Mouse (Mus musculus): ENCODE measurements around the gene Aco2. TPM values are rescaled to one million over a fixed set of nuclear protein-coding genes. Genes with fewer than 3 reads are reported as not detected.

Gene Aco2
- 184 and 185 TPM in 2 replicates for polyA plus RNA-seq (2016; fragmentation: Nextera tagmentation; extraction: Ambion mirVana)

- H3K4me1 ChIP-seq: peaks cover 23% of the 10 kb centered on the region
- H3K9ac ChIP-seq: peak within 1 kb of the TSS; percentile 83
- H3K27me3 ChIP-seq: no peaks in the 10 kb centered on the region
- ATAC-seq (ENCODE audit: low FRiP score): peak; percentile 88
- H3K4me3 ChIP-seq (replicated peaks): peak within 1 kb of the TSS; percentile 94
- no peaks in the 10 kb centered on the region for H3K9me3 ChIP-seq
- H3K27ac ChIP-seq: peak within 1 kb of the TSS; percentile 98
- peaks cover 31% of the 10 kb centered on the region for H3K36me3 ChIP-seq (replicated peaks)
- H3K4me2 ChIP-seq: peak within 1 kb of the TSS; percentile 91
- WGBS: under 1% methylated on average over 53 of the region's 53 CpGs
Observed at GRCm38 (mm10) chr15:81872262-81873136, at the start of gene Aco2. Gene Aco2 (plus strand): TSS chr15:81872309.

DNA sequence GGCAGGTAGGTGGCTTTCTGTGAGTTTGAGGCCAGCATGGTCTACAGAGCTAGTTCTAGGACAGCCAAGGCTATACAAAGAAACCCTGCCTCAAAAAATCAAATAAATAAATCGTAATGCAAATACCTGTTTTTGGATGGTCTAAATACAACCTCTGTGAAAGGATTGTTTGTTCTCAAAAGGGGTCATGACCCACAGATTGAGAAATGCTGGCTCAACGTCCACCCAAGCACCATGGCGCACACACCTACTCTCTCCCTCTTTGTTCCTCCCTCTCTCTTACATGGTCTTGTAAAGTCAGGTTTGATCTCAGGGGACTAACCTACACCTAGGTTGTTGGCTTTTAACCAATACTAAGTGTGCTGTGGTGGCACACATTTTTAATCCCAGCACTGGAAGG is 49.5 kb upstream of the Aco2 start:
- Histone ChIP-seq H3K36me3 (replicated peaks) (peaks cover 90% of the 10 kb centered on the region), H3K27me3 (no peaks in the 10 kb centered on the region), H3K9ac (no peak overlapping the region), H3K9me3 (no peaks in the 10 kb centered on the region), H3K4me3 (replicated peaks) (no peak overlapping the region), H3K27ac (no peak overlapping the region), H3K4me1 (no peaks in the 10 kb centered on the region), H3K4me2 (no peak overlapping the region)
- 92% methylated on average over 3 of the region's 3 CpGs for WGBS
- no peak for ATAC-seq (ENCODE audit: low FRiP score)

GRCm38 (mm10) chr15:81824832-81825231 is 47.3 kb upstream of the Aco2 start:
- WGBS: 86% methylated on average over 3 of the region's 3 CpGs
- H3K9ac ChIP-seq: no peak overlapping the region
- no peaks in the 10 kb centered on the region for H3K4me1 ChIP-seq
- H3K4me2 ChIP-seq: no peak overlapping the region
- no peaks in the 10 kb centered on the region for H3K27me3 ChIP-seq
- ATAC-seq (ENCODE audit: low FRiP score): no peak
- no peak overlapping the region for H3K4me3 ChIP-seq (replicated peaks)
- no peak overlapping the region for H3K27ac ChIP-seq
- peaks cover 74% of the 10 kb centered on the region for H3K36me3 ChIP-seq (replicated peaks)
- no peaks in the 10 kb centered on the region for H3K9me3 ChIP-seq

DNA sequence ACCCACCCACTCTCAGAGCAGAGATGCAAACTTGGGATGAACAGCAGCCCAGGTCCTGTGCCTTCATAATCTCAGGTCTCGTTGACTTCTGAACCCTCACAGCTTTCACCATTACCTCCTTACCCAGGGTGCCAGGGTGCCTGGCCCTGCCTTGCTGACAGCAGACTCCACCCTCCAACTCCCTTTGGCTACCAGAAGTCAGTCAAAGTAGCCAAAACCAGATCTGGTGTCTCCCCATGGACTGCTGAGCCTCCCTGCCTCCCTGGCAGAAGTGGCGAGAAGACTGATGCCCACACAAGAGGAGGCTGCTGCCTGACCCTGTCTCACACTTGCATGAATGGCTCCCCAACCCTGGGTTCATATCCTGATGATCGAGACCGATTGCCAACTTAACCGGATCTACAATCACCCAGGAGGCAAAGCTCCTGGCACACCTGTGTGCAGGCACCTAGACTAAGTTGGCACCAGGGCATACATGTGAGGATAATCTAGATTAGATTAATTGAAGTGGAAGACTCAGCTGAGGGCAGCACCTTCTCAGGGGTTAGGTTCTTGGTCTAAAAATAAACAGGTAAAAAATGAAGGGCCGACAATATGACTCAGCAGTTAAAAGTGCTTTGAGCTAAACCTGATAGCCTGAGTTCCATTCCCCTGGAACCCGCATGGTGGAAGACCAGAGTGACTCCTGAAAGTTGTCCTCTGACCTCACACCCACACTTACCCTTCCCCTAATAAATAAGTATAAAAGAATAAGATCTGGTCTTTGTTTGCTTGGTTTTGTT is 43.5 kb upstream of the Aco2 start:
- Histone ChIP-seq H3K9me3 (no peaks in the 10 kb centered on the region), H3K4me3 (replicated peaks) (no peak overlapping the region), H3K27ac (no peak overlapping the region), H3K4me2 (no peak overlapping the region), H3K9ac (no peak overlapping the region), H3K27me3 (no peaks in the 10 kb centered on the region), H3K36me3 (replicated peaks) (peaks cover 42% of the 10 kb centered on the region), H3K4me1 (peaks cover 4% of the 10 kb centered on the region)
- ATAC-seq (ENCODE audit: low FRiP score): no peak
- WGBS: 88% methylated on average over 7 of the region's 7 CpGs

GRCm38 (mm10) chr15:81829208-81829580 is 42.9 kb upstream of the Aco2 start:
- Histone ChIP-seq H3K27ac (no peak overlapping the region), H3K36me3 (replicated peaks) (peaks cover 36% of the 10 kb centered on the region), H3K4me3 (replicated peaks) (no peak overlapping the region), H3K27me3 (no peaks in the 10 kb centered on the region), H3K9me3 (no peaks in the 10 kb centered on the region), H3K4me1 (peaks cover 4% of the 10 kb centered on the region), H3K9ac (no peak overlapping the region), H3K4me2 (no peak overlapping the region)
- no peak for ATAC-seq (ENCODE audit: low FRiP score)
- 66% methylated on average over 2 of the region's 2 CpGs for WGBS

DNA sequence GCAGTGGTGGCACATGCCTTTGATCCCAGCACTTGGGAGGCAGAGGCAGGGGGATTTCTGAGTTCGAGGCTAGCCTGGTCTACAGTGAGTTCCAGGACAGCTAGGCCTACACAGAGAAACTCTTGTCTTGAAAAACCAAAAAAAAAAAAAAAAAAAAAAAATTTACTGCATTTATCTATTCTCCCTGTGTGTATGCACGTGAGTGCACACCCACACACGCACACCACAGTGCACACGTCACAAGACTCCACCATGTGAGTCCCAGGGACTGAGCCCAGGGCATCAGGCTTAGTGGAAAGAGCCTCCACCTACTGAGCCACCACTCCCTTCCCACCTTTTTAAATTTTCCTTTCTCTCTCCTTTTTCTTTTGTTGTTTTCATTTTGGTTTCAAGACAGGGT is 41.6 kb upstream of the Aco2 start:
- H3K36me3 ChIP-seq (replicated peaks): peaks cover 23% of the 10 kb centered on the region
- no peak for ATAC-seq (ENCODE audit: low FRiP score)
- H3K4me1 ChIP-seq: peaks cover 4% of the 10 kb centered on the region
- H3K27me3 ChIP-seq: peaks cover 6% of the 10 kb centered on the region; the same call in 1 of the 2 replicates
- no peak overlapping the region for H3K9ac ChIP-seq
- H3K4me2 ChIP-seq: no peak overlapping the region
- no peak overlapping the region for H3K27ac ChIP-seq
- no peak overlapping the region for H3K4me3 ChIP-seq (replicated peaks)
- no peaks in the 10 kb centered on the region for H3K9me3 ChIP-seq
- 93% methylated on average over 4 of the region's 4 CpGs for WGBS

- Histone ChIP-seq H3K27ac (peak overlapping the region; percentile 63; the same call in 1 of the 2 replicates), H3K4me3 (replicated peaks) (no peak overlapping the region), H3K36me3 (replicated peaks) (peaks cover 15% of the 10 kb centered on the region), H3K9ac (0 out of 2 replicates have a peak overlapping the region, but pooled peaks have one; percentile 38), H3K4me1 (peaks cover 11% of the 10 kb centered on the region), H3K9me3 (no peaks in the 10 kb centered on the region), H3K4me2 (peak overlapping the region; percentile 29), H3K27me3 (peaks cover 6% of the 10 kb centered on the region; the same call in 1 of the 2 replicates)
- ATAC-seq (ENCODE audit: low FRiP score): peak; percentile 82
- 17% methylated on average over 24 of the region's 24 CpGs for WGBS
Observed at GRCm38 (mm10) chr15:81831136-81831825, 40.8 kb upstream of the Aco2 start.

- no peak overlapping the region for H3K4me2 ChIP-seq
- ATAC-seq (ENCODE audit: low FRiP score): no peak
- no peak overlapping the region for H3K9ac ChIP-seq
- 93% methylated on average over 3 of the region's 3 CpGs for WGBS
- 0 out of 2 replicates have a peak, but pooled peaks cover 7% of the 10 kb centered on the region for H3K36me3 ChIP-seq (replicated peaks)
- peaks cover 15% of the 10 kb centered on the region for H3K4me1 ChIP-seq
- no peak overlapping the region for H3K27ac ChIP-seq
- H3K9me3 ChIP-seq: no peaks in the 10 kb centered on the region
- H3K27me3 ChIP-seq: peaks cover 12% of the 10 kb centered on the region
- no peak overlapping the region for H3K4me3 ChIP-seq (replicated peaks)
Observed at GRCm38 (mm10) chr15:81832219-81832618, 39.9 kb upstream of the Aco2 start.

- Histone ChIP-seq H3K27me3 (peaks cover 13% of the 10 kb centered on the region), H3K4me1 (peaks cover 15% of the 10 kb centered on the region), H3K36me3 (replicated peaks) (0 out of 2 replicates have a peak, but pooled peaks cover under 1% of the 10 kb centered on the region), H3K4me2 (no peak overlapping the region), H3K9me3 (no peaks in the 10 kb centered on the region), H3K4me3 (replicated peaks) (no peak overlapping the region), H3K27ac (no peak overlapping the region), H3K9ac (no peak overlapping the region)
- ATAC-seq (ENCODE audit: low FRiP score): no peak
- WGBS: 84% methylated on average over 4 of the region's 4 CpGs
Observed at GRCm38 (mm10) chr15:81833481-81833880, 38.6 kb upstream of the Aco2 start.

GRCm38 (mm10) chr15:81834171-81834841 is 37.8 kb upstream of the Aco2 start:
- H3K4me2 ChIP-seq: no peak overlapping the region
- no peak overlapping the region for H3K27ac ChIP-seq
- no peaks in the 10 kb centered on the region for H3K9me3 ChIP-seq
- no peaks in the 10 kb centered on the region for H3K36me3 ChIP-seq (replicated peaks)
- no peak overlapping the region for H3K4me3 ChIP-seq (replicated peaks)
- 58% methylated on average over 3 of the region's 3 CpGs for WGBS
- ATAC-seq (ENCODE audit: low FRiP score): no peak
- H3K9ac ChIP-seq: no peak overlapping the region
- H3K27me3 ChIP-seq: peaks cover 13% of the 10 kb centered on the region
- H3K4me1 ChIP-seq: peaks cover 15% of the 10 kb centered on the region

DNA sequence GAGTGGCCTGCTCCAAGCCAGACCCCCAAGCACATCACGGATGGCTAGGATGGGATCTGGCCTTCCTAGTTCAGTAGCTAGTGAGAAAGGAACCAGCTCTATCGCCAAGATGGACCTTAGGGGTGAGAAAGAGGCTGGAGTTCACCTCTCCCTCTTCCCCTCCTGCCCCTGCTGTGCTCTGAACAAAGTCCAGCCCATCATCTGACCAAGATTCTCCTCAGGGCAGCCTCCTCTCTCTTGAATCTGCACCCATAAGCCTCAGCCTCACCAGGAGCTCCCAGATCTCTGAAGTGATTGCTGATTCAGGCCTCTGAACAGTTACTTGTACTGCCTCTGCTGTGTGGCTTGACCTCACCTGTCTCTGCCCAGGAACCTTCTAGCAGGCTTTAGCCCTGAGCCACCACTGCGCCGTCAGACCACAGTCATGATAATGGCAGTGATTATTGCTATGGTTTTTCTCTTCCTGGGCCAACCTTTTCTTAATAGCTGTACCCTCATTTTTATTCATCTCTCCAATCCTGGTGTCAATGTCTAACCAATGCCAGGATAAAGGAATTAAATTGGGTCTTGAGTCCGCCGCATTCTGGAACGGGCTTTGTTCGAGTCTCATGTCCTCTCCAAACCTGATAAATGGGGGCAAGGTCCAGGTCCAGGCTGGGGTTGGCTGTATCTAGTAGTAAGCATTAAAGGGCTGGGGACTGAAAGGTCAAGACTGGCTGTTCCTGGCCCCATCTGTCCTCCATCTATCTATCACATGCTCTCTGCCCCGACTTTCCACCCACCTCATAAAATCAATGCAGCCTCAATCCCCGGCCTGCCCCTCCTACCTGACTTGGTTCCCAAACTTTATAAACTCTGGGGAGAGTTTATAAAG is 36.9 kb upstream of the Aco2 start:
- 74% methylated on average over 10 of the region's 10 CpGs for WGBS
- peaks cover 13% of the 10 kb centered on the region for H3K27me3 ChIP-seq
- ATAC-seq (ENCODE audit: low FRiP score): no peak
- no peak overlapping the region for H3K4me3 ChIP-seq (replicated peaks)
- no peak overlapping the region; the same call in 1 of the 2 replicates for H3K4me2 ChIP-seq
- no peak overlapping the region for H3K27ac ChIP-seq
- H3K9me3 ChIP-seq: no peaks in the 10 kb centered on the region
- peaks cover 15% of the 10 kb centered on the region for H3K4me1 ChIP-seq
- no peaks in the 10 kb centered on the region for H3K36me3 ChIP-seq (replicated peaks)
- no peak overlapping the region; the same call in 1 of the 2 replicates for H3K9ac ChIP-seq

Measured in forebrain, embryonic 12.5 days (tissue).